Mouse (Mus musculus): ENCODE data around the gene Nanos3.

GRCm38 (mm10) chr8:84202466-84202865 lies 17.4 kb upstream of the Nanos3 start:
- no peak for TF ChIP-seq CTCF (conservative IDR thresholded peaks at IDR 0.05; ENCODE audit: low read length)
- no peak for TF ChIP-seq NANOG (IDR thresholded peaks at IDR 0.05; ENCODE audit: borderline replicate concordance, low read length)

Measured in E14TG2a.4 (cell line).